Mouse (Mus musculus): ENCODE results near the gene Gm49510. TPM values are rescaled to one million over a fixed set of nuclear protein-coding genes. Genes with fewer than 3 reads are reported as not detected.

Gm49510 gene
- total RNA-seq, 1 experiment from 2014 or later, result 1.0 TPM

GRCm38 (mm10) chr15:78931577-78931976 is 32.1 kb downstream of the Gm49510 start:
- peak; percentile 65 for ATAC-seq (ENCODE audit: extremely low read depth, insufficient number of reproducible peaks, low FRiP score, poor library complexity, severe bottlenecking)

GRCm38 (mm10) chr15:78934784-78935320 is 35.4 kb downstream of the Gm49510 start, which contains the start of gene Nol12:
TSS of gene Nol12 (plus strand) at chr15:78934933.
- ATAC-seq (ENCODE audit: extremely low read depth, insufficient number of reproducible peaks, low FRiP score, poor library complexity, severe bottlenecking), result peak; percentile 84

DNA sequence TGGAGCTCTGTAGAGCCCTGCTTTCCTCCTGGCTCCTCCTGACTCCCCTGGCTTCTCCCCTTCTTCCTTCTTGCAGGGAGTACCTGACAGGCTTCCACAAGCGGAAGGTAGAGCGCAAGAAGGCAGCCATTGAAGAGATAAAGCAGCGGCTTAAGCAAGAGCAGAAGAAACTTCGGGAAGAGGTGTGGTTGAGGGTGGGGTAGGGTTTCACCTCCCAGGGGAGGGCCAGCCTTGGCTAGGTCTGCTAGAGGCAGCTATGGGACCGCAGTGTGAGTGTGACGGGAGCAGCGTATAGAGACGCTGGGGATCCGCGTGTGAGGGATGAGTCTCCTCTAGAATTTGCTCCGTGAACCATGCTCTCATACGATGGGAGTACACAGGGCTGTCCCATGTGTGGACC is 36.9 kb downstream of the Gm49510 start:
- ATAC-seq (ENCODE audit: extremely low read depth, insufficient number of reproducible peaks, low FRiP score, poor library complexity, severe bottlenecking), result no peak

- ATAC-seq (ENCODE audit: extremely low read depth, insufficient number of reproducible peaks, low FRiP score, poor library complexity, severe bottlenecking), result no peak
These were observed 37.8 kb downstream of the Gm49510 start for GRCm38 (mm10) chr15:78937311-78937710.

- no peak for ATAC-seq (ENCODE audit: extremely low read depth, insufficient number of reproducible peaks, low FRiP score, poor library complexity, severe bottlenecking)
These were observed 38.5 kb downstream of the Gm49510 start for GRCm38 (mm10) chr15:78937963-78938362.

GRCm38 (mm10) chr15:78940325-78940724 is 40.9 kb downstream of the Gm49510 start:
- ATAC-seq (ENCODE audit: extremely low read depth, insufficient number of reproducible peaks, low FRiP score, poor library complexity, severe bottlenecking), result no peak

DNA sequence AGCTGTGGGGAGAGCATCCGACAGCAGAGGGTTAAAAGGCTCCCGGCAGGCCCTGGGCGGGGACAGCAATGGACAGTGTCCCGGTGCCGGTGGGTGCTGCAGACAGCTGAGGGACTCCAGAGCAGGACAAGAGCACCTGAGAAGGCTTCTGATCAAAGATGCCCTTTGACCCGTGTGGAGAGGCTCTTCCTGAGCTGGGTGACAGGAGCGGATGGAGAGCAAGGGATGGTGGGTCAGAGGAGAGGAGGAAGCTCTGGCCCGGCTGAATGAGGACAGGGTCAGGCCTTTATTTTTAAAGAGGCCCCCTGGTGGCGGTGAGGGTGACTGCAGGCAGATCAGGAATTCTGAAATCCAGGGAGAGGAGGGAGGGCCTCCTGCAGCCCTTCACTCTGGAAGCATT is 43.2 kb downstream of the Gm49510 start:
- ATAC-seq (ENCODE audit: extremely low read depth, insufficient number of reproducible peaks, low FRiP score, poor library complexity, severe bottlenecking), result peak; percentile 40; the same call in 1 of the 2 replicates

DNA sequence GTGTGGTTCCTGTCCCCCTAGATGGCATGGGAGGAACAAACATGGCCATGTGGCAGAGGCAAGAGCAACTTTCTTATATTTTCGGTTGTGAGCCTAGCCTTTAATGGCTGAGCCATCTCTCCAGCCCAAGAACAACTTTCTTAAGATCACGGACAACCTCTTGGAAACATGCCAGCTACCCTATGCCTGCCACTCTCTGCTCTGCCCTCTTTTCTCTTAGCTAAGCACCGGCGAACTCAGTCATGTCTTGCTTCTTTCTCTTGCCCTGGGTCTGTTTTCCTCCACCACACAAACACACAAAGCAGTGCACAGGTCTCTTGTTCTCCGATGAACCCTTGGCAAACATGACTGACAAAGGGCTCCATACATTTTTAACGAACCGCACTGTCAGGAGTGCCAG is 46.8 kb downstream of the Gm49510 start:
- no peak for ATAC-seq (ENCODE audit: extremely low read depth, insufficient number of reproducible peaks, low FRiP score, poor library complexity, severe bottlenecking)

DNA sequence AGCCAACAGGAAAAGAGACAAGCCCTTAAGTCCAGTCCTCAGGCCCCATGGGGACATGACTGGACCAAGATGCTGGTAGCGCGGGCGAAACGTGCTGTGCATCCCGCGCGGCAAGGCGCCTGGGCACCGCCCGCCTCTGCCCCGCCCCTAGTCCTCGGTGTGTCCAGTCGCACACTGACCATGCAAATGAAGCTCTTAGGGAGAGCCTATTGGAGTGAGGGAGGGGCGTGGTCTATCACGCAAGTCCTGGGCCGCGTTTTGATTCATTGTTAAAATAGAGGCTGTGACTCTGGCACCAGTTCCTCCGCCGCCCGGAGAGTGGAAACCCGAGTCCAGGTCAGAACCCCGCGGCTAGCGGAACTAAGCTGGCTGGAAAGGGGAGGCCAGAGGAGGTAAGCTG is 48.2 kb downstream of the Gm49510 start, which contains the start of gene Triobp:
TSS of gene Triobp (plus strand) at position 68 of the 400 bp plus-strand sequence.
- peak; percentile 61 for ATAC-seq (ENCODE audit: extremely low read depth, insufficient number of reproducible peaks, low FRiP score, poor library complexity, severe bottlenecking)

- no peak for ATAC-seq (ENCODE audit: extremely low read depth, insufficient number of reproducible peaks, low FRiP score, poor library complexity, severe bottlenecking)
These were observed 48.8 kb downstream of the Gm49510 start for GRCm38 (mm10) chr15:78948152-78948725.

- no peak for ATAC-seq (ENCODE audit: extremely low read depth, insufficient number of reproducible peaks, low FRiP score, poor library complexity, severe bottlenecking)
These were observed 49.4 kb downstream of the Gm49510 start for GRCm38 (mm10) chr15:78948883-78949282.

- ATAC-seq (ENCODE audit: extremely low read depth, insufficient number of reproducible peaks, low FRiP score, poor library complexity, severe bottlenecking), result no peak
These were observed 56.2 kb downstream of the Gm49510 start for GRCm38 (mm10) chr15:78955663-78956062.

- 0 out of 2 replicates have a peak, but pooled peaks have one; percentile 31 for ATAC-seq (ENCODE audit: extremely low read depth, insufficient number of reproducible peaks, low FRiP score, poor library complexity, severe bottlenecking)
These were observed 56.9 kb downstream of the Gm49510 start for GRCm38 (mm10) chr15:78956351-78956750.

GRCm38 (mm10) chr15:78957021-78957420 is 57.6 kb downstream of the Gm49510 start:
- no peak for ATAC-seq (ENCODE audit: extremely low read depth, insufficient number of reproducible peaks, low FRiP score, poor library complexity, severe bottlenecking)

DNA sequence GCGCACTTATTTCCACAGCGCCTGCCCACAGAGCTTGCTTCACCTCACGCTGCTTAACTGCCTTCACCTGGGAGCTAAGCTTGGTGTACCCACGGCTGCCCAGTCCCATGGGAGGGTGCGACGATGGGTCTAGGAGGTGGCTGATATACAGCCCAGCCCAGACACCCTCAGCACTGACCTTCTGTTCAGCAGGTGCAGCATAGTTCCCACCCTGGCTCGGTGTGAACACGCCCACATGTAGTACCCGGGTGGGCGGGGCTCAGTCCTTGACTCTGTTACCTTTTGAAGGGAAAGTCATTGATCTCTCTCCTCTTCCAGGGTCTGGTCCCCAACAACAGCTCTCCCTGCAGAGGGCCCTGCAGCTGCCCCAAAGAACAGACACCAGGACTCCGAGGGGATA is 60.1 kb downstream of the Gm49510 start:
- ATAC-seq (ENCODE audit: extremely low read depth, insufficient number of reproducible peaks, low FRiP score, poor library complexity, severe bottlenecking), result no peak

GRCm38 (mm10) chr15:78960088-78960487 is 60.6 kb downstream of the Gm49510 start:
- no peak for ATAC-seq (ENCODE audit: extremely low read depth, insufficient number of reproducible peaks, low FRiP score, poor library complexity, severe bottlenecking)

DNA sequence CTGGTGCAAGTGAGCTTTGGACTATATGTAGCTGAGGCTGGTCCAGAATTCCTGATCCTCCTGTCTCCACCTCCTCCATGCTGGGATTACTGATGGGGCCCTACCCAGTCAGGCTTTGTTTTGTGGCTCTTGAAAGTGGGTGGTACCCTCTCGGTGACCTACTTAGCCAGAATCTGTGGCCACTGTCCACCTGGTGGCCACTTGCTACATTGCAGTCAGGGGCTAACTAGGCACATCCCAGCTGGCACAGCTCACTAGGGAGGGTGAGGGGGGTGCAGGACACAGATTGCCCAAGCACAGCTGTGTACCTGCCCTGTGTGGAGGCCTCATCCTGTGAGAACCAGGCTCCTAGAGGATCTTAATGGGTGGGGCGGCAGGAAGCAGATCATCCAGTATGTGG is 63.4 kb downstream of the Gm49510 start:
- peak; percentile 53 for ATAC-seq (ENCODE audit: extremely low read depth, insufficient number of reproducible peaks, low FRiP score, poor library complexity, severe bottlenecking)
